Mouse (Mus musculus) retina, postnatal 7 days (tissue): ENCODE results near the gene Gm3005.
"Not testable (repeated sequence)": the region's sequence is repeated elsewhere in the genome, so short reads cannot be mapped to it uniquely, and the experiment has no call there.

Experiments
- DNase-seq: peaks from one replicate; pipeline ENCODE4 v3.0.0-alpha.2; 2012; ENCODE audit warnings: low read depth, low spot score

Gene Gm3005

GRCm38 (mm10) chr14:3427803-3428202 is at the start of gene Gm3005:
Gm3005 (plus strand) TSS chr14:3428103.
- not testable (repeated sequence) for DNase-seq

GRCm38 (mm10) chr14:3394793-3395192 is 33.1 kb upstream of the Gm3005 start, which contains the start of gene Gm10413:
Gm10413 (plus strand) TSS chr14:3395093.
- not testable (repeated sequence) for DNase-seq

- DNase-seq: not testable (repeated sequence)
Observed at GRCm38 (mm10) chr14:3412314-3412713, 15.6 kb upstream of the Gm3005 start, which contains the start of gene Gm10409. Gm10409 (plus strand) TSS chr14:3412614.

GRCm38 (mm10) chr14:3449079-3449478 is 21.2 kb downstream of the Gm3005 start, which contains the start of gene Gm10408:
Gm10408 (plus strand) TSS chr14:3449379.
- DNase-seq: not testable (repeated sequence)

- DNase-seq: not testable (repeated sequence)
Observed at GRCm38 (mm10) chr14:3634212-3634611, 206.3 kb downstream of the Gm3005 start, which contains the start of gene Gm3012. Gm3012 (plus strand) TSS chr14:3634512.
